Mouse (Mus musculus) lung, postnatal 0 days (tissue): Measurements from ENCODE around the gene Fam172a. TPM values are rescaled to one million over a fixed set of nuclear protein-coding genes. Genes with fewer than 3 reads are reported as not detected.

Experiments used
- ATAC-seq: fragments of 200-750 bp; cut with Nextera tagmentation; 2 replicates; pipeline ENCODE4 v1.8.0; 2017; ENCODE audit warnings: moderate library complexity
- DNase-seq: peaks from one replicate; pipeline ENCODE4 v3.0.0-alpha.2; 2016; ENCODE audit warnings: low spot score
- H3K27ac ChIP-seq: fragments of 300-500 bp; sonication (generic); 2 replicates; pipeline ENCODE4 v1.5.1; 2014; ENCODE audit warnings: antibody characterized with exemption, mild to moderate bottlenecking, low read length, mixed read lengths
- H3K27me3 ChIP-seq: fragments of 300-500 bp; sonication (generic); replicated peaks from 2 replicates; pipeline ENCODE4 v1.6.1; 2014; ENCODE audit warnings: low read length, mixed read lengths; ENCODE audit not compliant: insufficient read depth
- H3K36me3 ChIP-seq: fragments of 300-500 bp; sonication (generic); 2 replicates; pipeline ENCODE4 v1.6.1; 2014; ENCODE audit warnings: low read length, mixed read lengths; ENCODE audit not compliant: insufficient read depth
- H3K4me1 ChIP-seq: fragments of 300-500 bp; sonication (generic); 2 replicates; pipeline ENCODE4 v1.6.1; 2014; ENCODE audit warnings: antibody characterized with exemption, low read depth, low read length, mixed read lengths; ENCODE audit not compliant: insufficient read depth
- H3K4me2 ChIP-seq: fragments of 300-500 bp; sonication (generic); replicated peaks from 2 replicates; pipeline ENCODE4 v1.6.1; 2014; ENCODE audit warnings: low read depth, mild to moderate bottlenecking, low read length, moderate library complexity, mixed read lengths
- H3K4me3 ChIP-seq: fragments of 300-500 bp; sonication (generic); 2 replicates; pipeline ENCODE4 v1.5.1; 2014; ENCODE audit warnings: low read depth, low read length
- H3K9ac ChIP-seq: fragments of 300-500 bp; sonication (generic); replicated peaks from 2 replicates; pipeline ENCODE4 v1.6.1; 2014; ENCODE audit warnings: low read depth, mild to moderate bottlenecking
- H3K9me3 ChIP-seq: fragments of 300-500 bp; sonication (generic); 2 replicates; pipeline ENCODE4 v1.6.1; 2016; ENCODE audit warnings: low read length, mixed read lengths
- CTCF ChIP-seq: IDR thresholded peaks from 2 replicates; pipeline ENCODE4 v1.5.1; 2016; ENCODE audit warnings: antibody characterized with exemption, mild to moderate bottlenecking
- EP300 ChIP-seq: IDR thresholded peaks from 2 replicates; pipeline ENCODE4 v1.6.1; 2016; ENCODE audit warnings: antibody characterized with exemption, mild to moderate bottlenecking, control low read depth
- WGBS: fragments of 180-500 bp; shearing (Covaris S2); extraction: QIAGEN DNeasy Blood & Tissue Kit; methylation state at CpG from one replicate; pipeline ENCODE4 v1.1.7; 2014; 5-methylcytosine and 5-hydroxymethylcytosine counted together
- polyA plus RNA-seq: library from polyadenylated mRNA; unstranded; fragments of >200 nt; fragmentation: Nextera tagmentation; extraction: Ambion mirVana; gene quantifications from 2 replicates; pipeline ENCODE4 v1.2.1, GENCODE M21; 2015

The Fam172a gene
- polyA plus RNA-seq, 1 experiment from 2014 or later: 21.8 TPM

GRCm38 (mm10) chr13:78179312-78180097, 477.7 kb downstream of the Fam172a start:
- H3K27ac ChIP-seq: no peak overlapping the region
- no peak for ATAC-seq

GRCm38 (mm10) chr13:78180261-78180660, 478.4 kb downstream of the Fam172a start:
- DNase-seq: no peak
- ATAC-seq: no peak
- Histone ChIP-seq H3K9me3 (no peaks in the 10 kb centered on the region), H3K27me3 (peaks cover 78% of the 10 kb centered on the region), H3K4me1 (peaks cover 2% of the 10 kb centered on the region; the same call in 1 of the 2 replicates), H3K4me3 (no peak overlapping the region), H3K36me3 (no peaks in the 10 kb centered on the region), H3K27ac (no peak overlapping the region), H3K9ac (no peak overlapping the region), H3K4me2 (no peak overlapping the region)
- WGBS: 55% methylated on average over 3 of the region's 3 CpGs
- no peak for TF ChIP-seq EP300
- no peak for TF ChIP-seq CTCF

More at GRCm38 (mm10) chr13:78179312-78180097, 477.7 kb downstream of the Fam172a start:
- Histone ChIP-seq H3K4me2 (peak overlapping the region; percentile 36), H3K36me3 (no peaks in the 10 kb centered on the region), H3K27me3 (peaks cover 81% of the 10 kb centered on the region), H3K4me3 (0 out of 2 replicates have a peak overlapping the region, but pooled peaks have one; percentile 1), H3K9ac (no peak overlapping the region), H3K4me1 (peaks cover 2% of the 10 kb centered on the region; the same call in 1 of the 2 replicates), H3K9me3 (no peaks in the 10 kb centered on the region)
- 8% methylated on average over 38 of the region's 38 CpGs for WGBS
- TF ChIP-seq CTCF: no peak
- no peak for TF ChIP-seq EP300
- no peak for DNase-seq

GRCm38 (mm10) chr13:78181071-78181929, 479.5 kb downstream of the Fam172a start:
- no peaks in the 10 kb centered on the region for H3K36me3 ChIP-seq
- DNase-seq: no peak
- WGBS: 1% methylated on average over 42 of the region's 44 CpGs
- peak overlapping the region; percentile 36 for H3K4me2 ChIP-seq
- no peak overlapping the region for H3K9ac ChIP-seq
- no peaks in the 10 kb centered on the region for H3K9me3 ChIP-seq
- H3K27ac ChIP-seq: no peak overlapping the region
- no peak for TF ChIP-seq CTCF
- no peak for TF ChIP-seq EP300
- peak overlapping the region; percentile 14; the same call in 1 of the 2 replicates for H3K4me3 ChIP-seq
- peaks cover 77% of the 10 kb centered on the region for H3K27me3 ChIP-seq
- H3K4me1 ChIP-seq: peaks cover 2% of the 10 kb centered on the region; the same call in 1 of the 2 replicates
- ATAC-seq: no peak

GRCm38 (mm10) chr13:78181930-78182558, 480.2 kb downstream of the Fam172a start:
- Histone ChIP-seq H3K27me3 (peaks cover 77% of the 10 kb centered on the region), H3K27ac (no peak overlapping the region), H3K4me1 (peaks cover 2% of the 10 kb centered on the region; the same call in 1 of the 2 replicates), H3K36me3 (no peaks in the 10 kb centered on the region), H3K4me3 (no peak overlapping the region), H3K9ac (no peak overlapping the region), H3K9me3 (no peaks in the 10 kb centered on the region), H3K4me2 (no peak overlapping the region; the same call in 1 of the 2 replicates)
- ATAC-seq (no peak), DNase-seq (no peak)
- 11% methylated on average over 14 of the region's 14 CpGs for whole genome bisulfite sequencing
- no peak for TF ChIP-seq CTCF
- TF ChIP-seq EP300: no peak

GRCm38 (mm10) chr13:78183004-78183403, 481.2 kb downstream of the Fam172a start:
- Histone ChIP-seq H3K4me2 (no peak overlapping the region), H3K9me3 (no peaks in the 10 kb centered on the region), H3K4me3 (no peak overlapping the region), H3K27ac (no peak overlapping the region), H3K36me3 (no peaks in the 10 kb centered on the region), H3K4me1 (peaks cover 2% of the 10 kb centered on the region; the same call in 1 of the 2 replicates), H3K9ac (no peak overlapping the region), H3K27me3 (peaks cover 73% of the 10 kb centered on the region)
- ATAC-seq (no peak), DNase-seq (no peak)
- WGBS: 34% methylated on average over 5 of the region's 5 CpGs
- TF ChIP-seq EP300 (no peak), CTCF (no peak)

- no peak overlapping the region for H3K27ac ChIP-seq
- H3K4me1 ChIP-seq: peaks cover 2% of the 10 kb centered on the region; the same call in 1 of the 2 replicates
- no peaks in the 10 kb centered on the region for H3K9me3 ChIP-seq
- TF ChIP-seq EP300: no peak
- no peak for TF ChIP-seq CTCF
- H3K4me2 ChIP-seq: no peak overlapping the region
- no peak overlapping the region for H3K9ac ChIP-seq
- ATAC-seq (no peak), DNase-seq (no peak)
- H3K4me3 ChIP-seq: no peak overlapping the region
- H3K36me3 ChIP-seq: no peaks in the 10 kb centered on the region
- WGBS: 51% methylated on average over 5 of the region's 5 CpGs
- peaks cover 65% of the 10 kb centered on the region for H3K27me3 ChIP-seq
These were observed 482.2 kb downstream of the Fam172a start for GRCm38 (mm10) chr13:78183986-78184385.
